Comparison of ENCODE assay signal across 8 mouse cellular contexts in the genomic region with DNA sequence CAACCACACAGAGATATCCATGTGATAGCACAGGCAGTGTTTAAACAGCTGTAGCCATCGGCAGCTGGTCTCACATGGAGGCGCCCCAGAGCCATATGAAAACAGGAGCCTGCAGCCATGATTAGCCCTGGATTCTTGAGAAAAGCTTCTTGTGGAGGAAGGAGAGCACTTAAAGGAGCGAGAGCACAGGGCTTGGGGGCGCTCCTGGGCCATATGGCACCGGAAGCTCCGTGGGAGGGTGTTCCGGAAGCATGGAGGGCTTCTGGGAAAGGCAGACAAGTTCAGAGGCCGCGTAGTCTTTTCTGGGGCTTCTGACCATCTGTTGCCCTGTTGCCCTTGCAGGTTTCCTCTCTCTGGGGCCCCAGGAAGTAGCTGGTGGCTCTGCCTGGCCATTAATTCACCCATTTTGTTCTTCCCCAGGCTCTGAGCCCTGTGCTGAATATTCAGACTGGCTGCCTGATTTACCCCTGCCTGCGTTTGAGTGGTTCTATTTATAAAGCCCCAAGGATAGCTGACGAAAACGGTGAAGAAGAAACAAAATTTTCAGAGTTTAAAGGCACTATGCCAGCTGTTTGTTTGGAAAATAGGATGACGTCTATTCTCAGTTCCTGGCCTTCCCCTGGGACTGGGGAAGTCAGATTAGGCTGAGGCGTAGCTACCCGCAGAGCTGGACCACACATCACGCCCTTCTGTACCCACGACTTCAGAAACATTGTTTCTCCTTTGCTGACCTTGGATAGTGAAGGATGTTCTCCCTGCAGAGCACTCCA. TPM values are rescaled to one million over a fixed set of nuclear protein-coding genes. Genes with fewer than 3 reads are reported as not detected.
A peak's percentile ranks its signal among the peaks of the same experiment; 100 is the strongest.
DNase-seq lines count a peak whose midpoint lies in the region; ATAC-seq lines count a peak whose summit lies in the region.

No protein-coding gene starts in this region.

- H3K9ac ChIP-seq in midbrain, embryonic 12.5 days (replicated peaks) = no peak overlapping the region
- no peak overlapping the region for H3K9ac ChIP-seq in midbrain, embryonic 16.5 days (ENCODE audit: low read depth, low read length)
- no peak overlapping the region for H3K9ac ChIP-seq in hindbrain, embryonic 15.5 days
- H3K9ac ChIP-seq in liver, embryonic 15.5 days = no peak overlapping the region

- no peak overlapping the region for H3K4me2 ChIP-seq in midbrain, embryonic 12.5 days (replicated peaks)
- H3K4me2 ChIP-seq in midbrain, embryonic 16.5 days (ENCODE audit: low read length) = no peak overlapping the region
- H3K4me2 ChIP-seq in hindbrain, embryonic 15.5 days = no peak overlapping the region
- peak overlapping the region; percentile 30; the same call in 1 of the 2 replicates for H3K4me2 ChIP-seq in liver, embryonic 15.5 days

- H3K4me3 ChIP-seq in midbrain, embryonic 12.5 days = no peak overlapping the region
- H3K4me3 ChIP-seq in midbrain, embryonic 16.5 days (ENCODE audit: low read depth, low read length) = no peak overlapping the region
- no peak overlapping the region for H3K4me3 ChIP-seq in hindbrain, embryonic 15.5 days
- no peak overlapping the region for H3K4me3 ChIP-seq in liver, embryonic 15.5 days (replicated peaks)

- no peaks in the 10 kb centered on the region for H3K4me1 ChIP-seq in midbrain, embryonic 12.5 days
- H3K4me1 ChIP-seq in midbrain, embryonic 16.5 days (ENCODE audit: control insufficient read depth, insufficient read depth, low read length) = no peaks in the 10 kb centered on the region
- H3K4me1 ChIP-seq in hindbrain, embryonic 15.5 days (replicated peaks) = no peaks in the 10 kb centered on the region; the same call in 1 of the 2 replicates
- H3K4me1 ChIP-seq in liver, embryonic 15.5 days (replicated peaks) = peaks cover 19% of the 10 kb centered on the region

- H3K9me3 ChIP-seq in midbrain, embryonic 12.5 days = no peaks in the 10 kb centered on the region
- peaks cover 4% of the 10 kb centered on the region; the same call in 1 of the 2 replicates for H3K9me3 ChIP-seq in midbrain, embryonic 16.5 days (replicated peaks; ENCODE audit: control insufficient read depth, low read length, poor library complexity, severe bottlenecking)
- H3K9me3 ChIP-seq in hindbrain, embryonic 15.5 days = no peaks in the 10 kb centered on the region
- no peaks in the 10 kb centered on the region for H3K9me3 ChIP-seq in liver, embryonic 15.5 days (replicated peaks)

- 71% methylated on average over 17 of the region's 17 CpGs for WGBS in midbrain, embryonic 12.5 days
- 60% methylated on average over 17 of the region's 17 CpGs for WGBS in midbrain, embryonic 16.5 days
- 63% methylated on average over 17 of the region's 17 CpGs for WGBS in hindbrain, embryonic 15.5 days
- WGBS in liver, embryonic 15.5 days (ENCODE audit: insufficient replicate concordance) = 19% methylated on average over 17 of the region's 17 CpGs

- no peak for ATAC-seq in midbrain, embryonic 12.5 days (ENCODE audit: low FRiP score, low read depth)
- ATAC-seq in midbrain, embryonic 16.5 days = no peak
- no peak for ATAC-seq in hindbrain, embryonic 15.5 days (ENCODE audit: low FRiP score, low read depth)
- ATAC-seq in liver, embryonic 15.5 days (ENCODE audit: insufficient read depth) = peak; percentile 49

- H3K27ac ChIP-seq in midbrain, embryonic 12.5 days (replicated peaks) = 0 out of 2 replicates have a peak overlapping the region, but pooled peaks have one; percentile 7
- no peak overlapping the region for H3K27ac ChIP-seq in midbrain, embryonic 16.5 days (ENCODE audit: low read length)
- peak overlapping the region; percentile 17 for H3K27ac ChIP-seq in hindbrain, embryonic 15.5 days (replicated peaks)
- H3K27ac ChIP-seq in liver, embryonic 15.5 days (replicated peaks) = peak overlapping the region; percentile 48

- H3K27me3 ChIP-seq in midbrain, embryonic 12.5 days = no peaks in the 10 kb centered on the region
- H3K27me3 ChIP-seq in midbrain, embryonic 16.5 days (ENCODE audit: control insufficient read depth, insufficient read depth, low read depth, low read length) = no peaks in the 10 kb centered on the region
- H3K27me3 ChIP-seq in hindbrain, embryonic 15.5 days = no peaks in the 10 kb centered on the region
- peaks cover 4% of the 10 kb centered on the region; the same call in 1 of the 2 replicates for H3K27me3 ChIP-seq in liver, embryonic 15.5 days

- peak; percentile 46 for DNase-seq in embryo, embryonic 11 days
- DNase-seq in testis, postnatal 14 days (ENCODE audit: low spot score) = peak; percentile 83
- no peak for DNase-seq in frontal cortex, postnatal 25 days (ENCODE audit: low spot score in 2 of 2)
- DNase-seq in right cerebral cortex, adult 18-20 months = no peak

- no peaks in the 10 kb centered on the region for H3K36me3 ChIP-seq in midbrain, embryonic 12.5 days
- no peaks in the 10 kb centered on the region for H3K36me3 ChIP-seq in midbrain, embryonic 16.5 days (ENCODE audit: control insufficient read depth, insufficient read depth, low read length)
- no peaks in the 10 kb centered on the region for H3K36me3 ChIP-seq in hindbrain, embryonic 15.5 days
- H3K36me3 ChIP-seq in liver, embryonic 15.5 days (replicated peaks) = no peaks in the 10 kb centered on the region

RNA-seq across cellular contexts. Expression of a gene that starts 45.8 kb away (rescaled TPM):
- polyA plus RNA-seq in midbrain, embryonic 12.5 days (2016; fragmentation: Nextera tagmentation; extraction: Ambion mirVana) = 222 and 224 TPM in 2 replicates
- 174 and 180 TPM in 2 replicates for polyA plus RNA-seq in midbrain, embryonic 16.5 days (2015; fragmentation: Nextera tagmentation; extraction: Ambion mirVana)
- polyA plus RNA-seq in hindbrain, embryonic 15.5 days (2015; fragmentation: Nextera tagmentation; extraction: Ambion mirVana) = 183 and 185 TPM in 2 replicates
- 86.6 and 89.6 TPM in 2 replicates for polyA plus RNA-seq in liver, embryonic 15.5 days (2015; fragmentation: Nextera tagmentation; extraction: Ambion mirVana)

RNA-seq across cellular contexts. Expression of a gene that starts 46.2 kb away (rescaled TPM):
- 43.0 and 47.6 TPM in 2 replicates for polyA plus RNA-seq in midbrain, embryonic 12.5 days (2016; fragmentation: Nextera tagmentation; extraction: Ambion mirVana)
- 68.5 and 75.8 TPM in 2 replicates for polyA plus RNA-seq in midbrain, embryonic 16.5 days (2015; fragmentation: Nextera tagmentation; extraction: Ambion mirVana)
- polyA plus RNA-seq in hindbrain, embryonic 15.5 days (2015; fragmentation: Nextera tagmentation; extraction: Ambion mirVana) = 70.3 and 74.8 TPM in 2 replicates
- 13.7 and 16.0 TPM in 2 replicates for polyA plus RNA-seq in liver, embryonic 15.5 days (2015; fragmentation: Nextera tagmentation; extraction: Ambion mirVana)

Comparison
In these comparisons a context has a peak if more than half of its experiments do, and no peak if none do; other contexts are left out.
1. DNase-seq: peak in embryo, embryonic 11 days (single experiment) and testis, postnatal 14 days (single experiment); none in frontal cortex, postnatal 25 days (0 of 2) and right cerebral cortex, adult 18-20 months (single experiment).